Comparison of ENCODE assay signal across 11 mouse cellular contexts in the genomic region with DNA sequence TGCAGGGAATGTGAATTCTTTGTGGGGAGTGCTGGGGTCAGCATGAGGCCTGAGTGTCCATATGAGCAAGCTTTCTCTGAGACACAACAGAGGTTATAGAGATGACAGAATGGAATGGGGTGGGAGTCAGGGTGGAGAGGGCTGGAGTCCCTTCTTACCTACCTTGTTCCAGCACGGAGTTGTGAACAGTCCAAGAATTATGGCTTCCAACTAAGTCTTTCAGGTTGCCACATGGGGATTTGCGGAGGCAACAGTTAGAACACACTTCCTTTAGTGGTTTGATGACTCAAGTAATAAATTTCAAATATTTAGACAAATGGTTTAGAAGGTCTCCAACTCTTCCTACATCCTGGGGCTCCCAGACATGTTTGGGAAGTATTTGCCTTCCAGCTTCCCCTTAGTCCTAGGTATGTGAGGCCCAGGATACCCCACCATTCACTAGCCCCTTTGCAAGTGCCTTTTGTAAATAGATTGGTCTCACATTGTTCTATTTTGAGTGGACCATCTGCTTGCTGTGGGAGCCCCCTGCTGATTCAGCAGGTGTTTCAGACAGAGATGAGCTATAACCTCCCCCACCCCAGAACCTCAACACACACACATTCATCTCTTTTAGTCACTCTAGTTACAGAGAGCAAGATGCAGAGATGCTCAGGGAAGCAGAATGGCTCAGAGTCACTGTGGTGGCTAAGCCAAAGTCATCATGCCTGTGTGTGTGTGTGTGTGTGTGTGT. TPM values are rescaled to one million over a fixed set of nuclear protein-coding genes. Genes with fewer than 3 reads are reported as not detected.
DNase-seq lines count a peak whose midpoint lies in the region; ATAC-seq and TF ChIP-seq lines count a peak whose summit lies in the region.
"Had no signal": no experiment of that assay in that cellular context is flagged by ENCODE, and none has a peak within 500 bp of the region (broad histone marks: within the 10 kb centered on the region; RNA-seq: fewer than 3 reads in every experiment).

No protein-coding gene starts in this region.

- H3K9me3 ChIP-seq in hindbrain, embryonic 15.5 days, result no peaks in the 10 kb centered on the region
- H3K9me3 ChIP-seq in hindbrain, embryonic 14.5 days (ENCODE audit: control insufficient read depth, low read length), result no peaks in the 10 kb centered on the region

- H3K4me1 ChIP-seq in hindbrain, embryonic 15.5 days (replicated peaks), result no peaks in the 10 kb centered on the region
- H3K4me1 ChIP-seq in hindbrain, embryonic 14.5 days (replicated peaks; ENCODE audit: control insufficient read depth, insufficient read depth, low read length), result no peaks in the 10 kb centered on the region

- H3K27ac ChIP-seq in hindbrain, embryonic 15.5 days (replicated peaks), result no peak overlapping the region
- no peak overlapping the region for H3K27ac ChIP-seq in hindbrain, embryonic 14.5 days
- H3K27ac ChIP-seq in gastrocnemius, adult 2 months, result no peak overlapping the region

- peak; percentile 8; the same call in 1 of the 2 replicates for ATAC-seq in hindbrain, embryonic 15.5 days (ENCODE audit: low FRiP score, low read depth)
- ATAC-seq in hindbrain, embryonic 14.5 days (ENCODE audit: low FRiP score), result no peak

- no peak for TF ChIP-seq CTCF in gastrocnemius, adult 2 months (IDR thresholded peaks at IDR 0.05)

- intact Hi-C loops in gastrocnemius, adult 2 months (cut with DNase I), result no loop called here

- H3K36me3 ChIP-seq in hindbrain, embryonic 15.5 days, result no peaks in the 10 kb centered on the region
- no peaks in the 10 kb centered on the region for H3K36me3 ChIP-seq in hindbrain, embryonic 14.5 days (replicated peaks; ENCODE audit: control insufficient read depth, insufficient read depth)

- H3K9ac ChIP-seq in hindbrain, embryonic 15.5 days, result no peak overlapping the region
- H3K9ac ChIP-seq in hindbrain, embryonic 14.5 days, result no peak overlapping the region

- no peak overlapping the region for H3K4me3 ChIP-seq in hindbrain, embryonic 15.5 days
- no peak overlapping the region for H3K4me3 ChIP-seq in hindbrain, embryonic 14.5 days (replicated peaks; ENCODE audit: low read length)
- no peak overlapping the region for H3K4me3 ChIP-seq in gastrocnemius, adult 2 months

- no peak for DNase-seq in hindbrain, embryonic 14.5 days (ENCODE audit: low spot score)
- DNase-seq in 3134 (ENCODE audit: extremely low read depth, insufficient read length, low spot score) (peak; percentile 57), R1 (ENCODE audit: low read depth, low spot score) (peak; percentile 43), MN1 (ENCODE audit: low spot score) (no peak)
- peak; percentile 89 to 90 for DNase-seq in cerebellum, postnatal 25 days
- no peak for DNase-seq in gastrocnemius, adult 2 months
- DNase-seq in kidney, adult 9 months, result no peak
- DNase-seq: kidney, postnatal 14 days; liver; lung, postnatal 14 days had no signal

- no peak overlapping the region for H3K4me2 ChIP-seq in hindbrain, embryonic 15.5 days
- H3K4me2 ChIP-seq in hindbrain, embryonic 14.5 days (replicated peaks), result no peak overlapping the region

- H3K27me3 ChIP-seq in hindbrain, embryonic 15.5 days, result no peaks in the 10 kb centered on the region
- H3K27me3 ChIP-seq in hindbrain, embryonic 14.5 days (ENCODE audit: control insufficient read depth, insufficient read depth, low read length), result no peaks in the 10 kb centered on the region

- WGBS in hindbrain, embryonic 15.5 days, result 78% methylated on average over 2 of the region's 2 CpGs
- WGBS in hindbrain, embryonic 14.5 days, result 74% methylated on average over 2 of the region's 2 CpGs

RNA-seq across cellular contexts. Expression of a gene that starts 55.1 kb away (rescaled TPM):
- 67.1 and 73.6 TPM in 2 replicates for polyA plus RNA-seq in hindbrain, embryonic 15.5 days (2015; fragmentation: Nextera tagmentation; extraction: Ambion mirVana)
- polyA plus RNA-seq in hindbrain, embryonic 14.5 days (2014; fragmentation: Nextera tagmentation; extraction: Ambion mirVana), result 84.4 and 90.5 TPM in 2 replicates
- total RNA-seq in gastrocnemius, adult 2 months (2021), result 1 to 10 TPM; 2.0 to 3.0 TPM

Comparison
In these comparisons a context has a peak if more than half of its experiments do, and no peak if none do; other contexts are left out.
1. DNase-seq: peak in 3134 (single experiment), R1 (single experiment) and cerebellum, postnatal 25 days (2 of 2); none in hindbrain, embryonic 14.5 days (single experiment), gastrocnemius, adult 2 months (single experiment), MN1 (single experiment) and kidney, adult 9 months (single experiment).